Mouse (Mus musculus): ENCODE measurements at regions not wholly inside any gene's neighbourhood (a gene's known extent, or its start where the extent isn't known, plus 50 kb on each side); places are given as distances from the start of the nearest gene placed in this dataset.

DNA sequence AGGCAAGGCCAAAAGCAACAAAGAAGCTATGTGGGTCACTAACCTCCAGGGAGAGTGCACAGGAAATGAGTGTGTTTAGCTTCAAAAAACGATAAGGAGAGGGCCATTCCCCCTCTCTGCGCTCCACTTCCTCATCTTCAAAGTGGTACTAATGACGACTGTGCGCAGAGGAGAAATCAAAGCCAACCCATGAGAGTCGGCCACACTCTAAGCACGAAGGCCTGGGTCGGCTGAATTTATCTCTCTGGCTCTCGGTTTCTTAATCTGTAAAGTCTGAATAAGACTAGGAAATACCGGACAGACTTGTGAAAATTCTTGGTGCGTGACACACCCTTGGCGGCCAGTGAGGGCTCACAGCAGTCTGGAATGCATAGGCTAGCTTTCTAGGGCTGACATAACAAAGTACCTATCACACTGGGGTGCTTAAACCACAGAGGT, 200.9 kb downstream of the Ankrd50 start:
- TF ChIP-seq POLR2A (IDR thresholded peaks at IDR 0.05; ENCODE audit: extremely low read depth, insufficient read depth, low read length) (no peak), CTCF (IDR thresholded peaks at IDR 0.05; ENCODE audit: low read depth, low read length) (no peak)
